Mouse (Mus musculus) 3134 (cell line): Measurements from ENCODE around the gene Rabac1.

Experiments
- DNase-seq: peaks from one replicate; pipeline ENCODE4 v3.0.0-alpha.2; 2011; ENCODE audit warnings: low spot score; ENCODE audit not compliant: insufficient read length; ENCODE audit errors: extremely low read depth

The Rabac1 gene

DNA sequence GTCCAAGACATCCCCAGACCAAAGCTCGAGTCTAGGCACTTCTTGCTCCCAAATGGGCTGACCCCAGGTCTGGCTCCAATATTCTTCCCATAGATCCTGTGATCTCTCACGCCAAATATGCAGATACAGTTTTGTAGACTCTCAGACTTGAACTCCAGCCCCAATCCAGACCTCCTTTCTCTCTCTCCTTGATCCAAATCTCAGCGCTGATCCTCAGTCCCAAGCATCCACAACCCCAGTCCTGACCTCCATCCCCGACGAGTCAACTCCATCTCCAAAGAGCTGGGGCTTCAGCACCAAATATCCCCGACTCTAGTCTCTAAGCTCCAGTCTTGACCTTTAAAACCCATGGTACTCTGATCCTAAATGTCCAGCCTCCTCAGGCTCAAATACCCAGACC is 28.9 kb downstream of the Rabac1 start:
- no peak for DNase-seq

DNA sequence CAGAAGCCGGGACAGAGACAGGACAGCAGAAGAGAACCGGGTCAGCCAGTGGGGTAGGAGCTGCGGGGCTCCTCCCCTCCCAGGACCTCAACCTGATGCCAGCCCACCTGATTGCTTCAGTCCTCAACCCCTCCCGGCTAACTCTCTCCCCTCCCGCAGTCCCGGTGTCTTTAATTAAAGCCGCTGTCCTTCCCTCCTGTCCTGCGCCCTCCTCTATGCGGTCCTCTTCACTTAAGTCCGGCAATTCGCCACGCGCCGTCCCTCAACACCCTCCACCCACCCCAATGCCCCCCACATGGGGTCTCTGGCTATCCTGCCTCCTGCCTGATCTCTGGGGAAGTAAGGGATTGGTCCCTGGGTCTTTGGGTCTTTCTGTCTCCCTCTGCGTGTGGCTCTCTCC is 40.9 kb downstream of the Rabac1 start:
- no peak for DNase-seq

DNA sequence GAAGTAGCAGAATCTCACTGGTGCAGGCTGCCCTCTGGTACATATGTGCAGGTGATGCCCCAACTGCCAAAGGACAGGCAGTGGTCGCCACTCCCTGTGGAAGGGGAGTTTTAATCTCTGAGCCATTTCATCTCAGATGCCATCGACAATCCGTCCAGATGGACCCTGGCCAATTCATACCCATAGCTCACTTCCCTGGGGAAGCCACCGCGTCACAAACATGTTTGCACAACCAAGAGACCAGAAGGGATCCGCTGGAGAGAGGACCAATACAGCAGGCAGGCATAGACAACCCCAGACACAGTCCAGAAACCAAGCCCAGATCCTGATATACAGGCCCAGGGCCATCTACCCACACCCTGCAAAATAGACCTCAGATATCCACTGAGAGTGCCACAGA is 42.1 kb downstream of the Rabac1 start:
- DNase-seq, result no peak
